Mouse (Mus musculus): Measurements from ENCODE around the gene Dcaf15. TPM values are rescaled to one million over a fixed set of nuclear protein-coding genes. Genes with fewer than 3 reads are reported as not detected.

Dcaf15 gene
- polyA plus RNA-seq, 1 experiment from 2014 or later: 13.3 TPM

- Histone ChIP-seq H3K4me1 (no peaks in the 10 kb centered on the region), H3K4me3 (no peak overlapping the region), H3K27ac (no peak overlapping the region; the same call in 1 of the 2 replicates), H3K4me2 (replicated peaks) (no peak overlapping the region), H3K27me3 (no peaks in the 10 kb centered on the region), H3K9me3 (no peaks in the 10 kb centered on the region), H3K9ac (no peak overlapping the region), H3K36me3 (peaks cover 96% of the 10 kb centered on the region)
- no peak for ATAC-seq (ENCODE audit: low FRiP score, low read depth)
- WGBS: 90% methylated on average over 8 of the region's 8 CpGs
Measured at GRCm38 (mm10) chr8:84090585-84090984, 14.0 kb downstream of the Dcaf15 start.

- ATAC-seq (ENCODE audit: low FRiP score, low read depth): no peak
- H3K4me2 ChIP-seq (replicated peaks): no peak overlapping the region
- peaks cover 96% of the 10 kb centered on the region for H3K36me3 ChIP-seq
- no peak overlapping the region for H3K4me3 ChIP-seq
- H3K9ac ChIP-seq: no peak overlapping the region
- H3K4me1 ChIP-seq: peaks cover 4% of the 10 kb centered on the region
- WGBS: 71% methylated on average over 9 of the region's 9 CpGs
- no peaks in the 10 kb centered on the region for H3K27me3 ChIP-seq
- no peak overlapping the region for H3K27ac ChIP-seq
- H3K9me3 ChIP-seq: no peaks in the 10 kb centered on the region
Measured at GRCm38 (mm10) chr8:84089277-84089676, 15.3 kb downstream of the Dcaf15 start.

- Histone ChIP-seq H3K4me3 (no peak overlapping the region), H3K27me3 (no peaks in the 10 kb centered on the region), H3K9me3 (no peaks in the 10 kb centered on the region), H3K36me3 (peaks cover 96% of the 10 kb centered on the region), H3K4me2 (replicated peaks) (no peak overlapping the region), H3K27ac (no peak overlapping the region), H3K4me1 (peaks cover 11% of the 10 kb centered on the region), H3K9ac (no peak overlapping the region)
- 94% methylated on average over 14 of the region's 14 CpGs for WGBS
- no peak for ATAC-seq (ENCODE audit: low FRiP score, low read depth)
Measured at GRCm38 (mm10) chr8:84087821-84088220, 16.7 kb downstream of the Dcaf15 start.

GRCm38 (mm10) chr8:84087156-84087555 is 17.4 kb downstream of the Dcaf15 start:
- Histone ChIP-seq H3K9ac (no peak overlapping the region), H3K36me3 (peaks cover 96% of the 10 kb centered on the region), H3K4me2 (replicated peaks) (no peak overlapping the region), H3K9me3 (no peaks in the 10 kb centered on the region), H3K27ac (no peak overlapping the region), H3K4me3 (no peak overlapping the region), H3K27me3 (no peaks in the 10 kb centered on the region), H3K4me1 (peaks cover 11% of the 10 kb centered on the region)
- ATAC-seq (ENCODE audit: low FRiP score, low read depth): no peak
- WGBS: 86% methylated on average over 7 of the region's 7 CpGs

GRCm38 (mm10) chr8:84084341-84085115 is 20.0 kb downstream of the Dcaf15 start:
- Histone ChIP-seq H3K4me2 (replicated peaks) (peak overlapping the region; percentile 38), H3K4me1 (peaks cover 11% of the 10 kb centered on the region), H3K36me3 (peaks cover 97% of the 10 kb centered on the region), H3K27me3 (no peaks in the 10 kb centered on the region), H3K27ac (no peak overlapping the region), H3K9me3 (no peaks in the 10 kb centered on the region), H3K9ac (peak overlapping the region; percentile 45; the same call in 1 of the 2 replicates), H3K4me3 (no peak overlapping the region)
- WGBS: 42% methylated on average over 42 of the region's 42 CpGs
- ATAC-seq (ENCODE audit: low FRiP score, low read depth): no peak

GRCm38 (mm10) chr8:84083829-84084241 is 20.7 kb downstream of the Dcaf15 start:
- ATAC-seq (ENCODE audit: low FRiP score, low read depth): no peak
- peaks cover 11% of the 10 kb centered on the region for H3K4me1 ChIP-seq
- H3K27me3 ChIP-seq: no peaks in the 10 kb centered on the region
- no peak overlapping the region for H3K4me2 ChIP-seq (replicated peaks)
- H3K36me3 ChIP-seq: peaks cover 96% of the 10 kb centered on the region
- H3K9ac ChIP-seq: peak overlapping the region; percentile 45; the same call in 1 of the 2 replicates
- 29% methylated on average over 8 of the region's 8 CpGs for WGBS
- H3K27ac ChIP-seq: no peak overlapping the region
- no peaks in the 10 kb centered on the region for H3K9me3 ChIP-seq
- no peak overlapping the region for H3K4me3 ChIP-seq

GRCm38 (mm10) chr8:84079206-84079605 is 25.4 kb downstream of the Dcaf15 start:
- Histone ChIP-seq H3K4me2 (replicated peaks) (no peak overlapping the region), H3K9me3 (no peaks in the 10 kb centered on the region), H3K36me3 (peaks cover 80% of the 10 kb centered on the region), H3K4me1 (peaks cover 11% of the 10 kb centered on the region; the same call in 1 of the 2 replicates), H3K27ac (no peak overlapping the region), H3K27me3 (no peaks in the 10 kb centered on the region), H3K4me3 (no peak overlapping the region), H3K9ac (no peak overlapping the region)
- WGBS: 79% methylated on average over 5 of the region's 5 CpGs
- ATAC-seq (ENCODE audit: low FRiP score, low read depth): no peak

GRCm38 (mm10) chr8:84076849-84077248 is 27.7 kb downstream of the Dcaf15 start:
- 64% methylated on average over 3 of the region's 3 CpGs for WGBS
- no peak for ATAC-seq (ENCODE audit: low FRiP score, low read depth)
- Histone ChIP-seq H3K4me3 (no peak overlapping the region), H3K9me3 (no peaks in the 10 kb centered on the region), H3K36me3 (peaks cover 61% of the 10 kb centered on the region), H3K9ac (no peak overlapping the region), H3K4me1 (peaks cover 10% of the 10 kb centered on the region; the same call in 1 of the 2 replicates), H3K27ac (no peak overlapping the region), H3K27me3 (no peaks in the 10 kb centered on the region), H3K4me2 (replicated peaks) (no peak overlapping the region)

- Histone ChIP-seq H3K9ac (no peak overlapping the region), H3K4me1 (peaks cover 14% of the 10 kb centered on the region; the same call in 1 of the 2 replicates), H3K4me2 (replicated peaks) (no peak overlapping the region), H3K27ac (no peak overlapping the region), H3K9me3 (no peaks in the 10 kb centered on the region), H3K4me3 (no peak overlapping the region), H3K36me3 (peaks cover 58% of the 10 kb centered on the region), H3K27me3 (no peaks in the 10 kb centered on the region)
- 86% methylated on average over 1 of the region's 1 CpGs for WGBS
- ATAC-seq (ENCODE audit: low FRiP score, low read depth): no peak
Measured at GRCm38 (mm10) chr8:84076412-84076811, 28.2 kb downstream of the Dcaf15 start.

- 66% methylated on average over 10 of the region's 10 CpGs for WGBS
- Histone ChIP-seq H3K4me3 (no peak overlapping the region), H3K4me2 (replicated peaks) (no peak overlapping the region), H3K9me3 (no peaks in the 10 kb centered on the region), H3K27ac (no peak overlapping the region), H3K36me3 (peaks cover 35% of the 10 kb centered on the region), H3K27me3 (no peaks in the 10 kb centered on the region), H3K4me1 (peaks cover 32% of the 10 kb centered on the region), H3K9ac (no peak overlapping the region)
- ATAC-seq (ENCODE audit: low FRiP score, low read depth): no peak
Measured at GRCm38 (mm10) chr8:84073230-84073976, 31.2 kb downstream of the Dcaf15 start.

GRCm38 (mm10) chr8:84072321-84072720 is 32.2 kb downstream of the Dcaf15 start:
- ATAC-seq (ENCODE audit: low FRiP score, low read depth): no peak
- Histone ChIP-seq H3K4me3 (no peak overlapping the region), H3K4me1 (peaks cover 43% of the 10 kb centered on the region), H3K27ac (no peak overlapping the region), H3K4me2 (replicated peaks) (no peak overlapping the region), H3K27me3 (no peaks in the 10 kb centered on the region), H3K9ac (no peak overlapping the region), H3K36me3 (peaks cover 33% of the 10 kb centered on the region), H3K9me3 (no peaks in the 10 kb centered on the region)
- WGBS: 90% methylated on average over 10 of the region's 10 CpGs

- Histone ChIP-seq H3K27me3 (no peaks in the 10 kb centered on the region), H3K4me2 (replicated peaks) (no peak overlapping the region), H3K36me3 (peaks cover 29% of the 10 kb centered on the region), H3K4me3 (no peak overlapping the region), H3K9ac (0 out of 2 replicates have a peak overlapping the region, but pooled peaks have one; percentile 8), H3K9me3 (no peaks in the 10 kb centered on the region), H3K4me1 (peaks cover 43% of the 10 kb centered on the region), H3K27ac (no peak overlapping the region)
- no peak for ATAC-seq (ENCODE audit: low FRiP score, low read depth)
- 78% methylated on average over 3 of the region's 3 CpGs for WGBS
Measured at GRCm38 (mm10) chr8:84071921-84072320, 32.6 kb downstream of the Dcaf15 start.
